Mouse (Mus musculus) heart, adult 2 months (tissue): Measurements from ENCODE around the gene Ncmap.

Experiments used
- CTCF ChIP-seq: fragments of 200-600 bp; IDR thresholded peaks from 2 replicates; pipeline ENCODE4 v1.8.1; 2022; ENCODE audit warnings: antibody characterized with exemption, mild to moderate bottlenecking, moderate library complexity
- POLR2A ChIP-seq: fragments of 200-500 bp; IDR thresholded peaks from 2 replicates; pipeline ENCODE4 v1.6.1; 2011; ENCODE audit warnings: mild to moderate bottlenecking, low read depth, low read length, control low read depth; ENCODE audit not compliant: insufficient read depth

DNA sequence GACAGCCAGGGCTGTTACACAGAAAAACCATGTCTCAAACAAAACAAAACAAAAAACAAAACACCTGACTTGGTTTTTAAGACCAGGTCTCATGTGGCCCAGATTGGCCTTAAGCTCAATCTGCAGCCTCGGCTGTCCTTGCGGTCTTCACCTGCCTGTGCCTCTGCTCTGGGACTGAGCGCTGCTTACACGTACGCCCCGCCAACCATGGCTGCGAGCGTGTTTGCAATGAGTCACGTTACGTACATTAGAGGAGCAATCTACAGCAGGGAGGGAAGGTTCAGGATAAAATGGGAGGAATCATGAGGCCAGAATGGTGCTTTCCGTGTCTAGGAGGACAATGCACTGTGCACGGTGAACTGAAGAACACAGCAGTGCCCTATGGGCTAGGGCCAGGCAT, 36.3 kb downstream of the Ncmap start:
- TF ChIP-seq CTCF (no peak), POLR2A (no peak)
